Mouse (Mus musculus): ENCODE data around the gene Kcnd2.
"Not testable (repeated sequence)": the region's sequence is repeated elsewhere in the genome, so short reads cannot be mapped to it uniquely, and the experiment has no call there.

Kcnd2 gene

DNA sequence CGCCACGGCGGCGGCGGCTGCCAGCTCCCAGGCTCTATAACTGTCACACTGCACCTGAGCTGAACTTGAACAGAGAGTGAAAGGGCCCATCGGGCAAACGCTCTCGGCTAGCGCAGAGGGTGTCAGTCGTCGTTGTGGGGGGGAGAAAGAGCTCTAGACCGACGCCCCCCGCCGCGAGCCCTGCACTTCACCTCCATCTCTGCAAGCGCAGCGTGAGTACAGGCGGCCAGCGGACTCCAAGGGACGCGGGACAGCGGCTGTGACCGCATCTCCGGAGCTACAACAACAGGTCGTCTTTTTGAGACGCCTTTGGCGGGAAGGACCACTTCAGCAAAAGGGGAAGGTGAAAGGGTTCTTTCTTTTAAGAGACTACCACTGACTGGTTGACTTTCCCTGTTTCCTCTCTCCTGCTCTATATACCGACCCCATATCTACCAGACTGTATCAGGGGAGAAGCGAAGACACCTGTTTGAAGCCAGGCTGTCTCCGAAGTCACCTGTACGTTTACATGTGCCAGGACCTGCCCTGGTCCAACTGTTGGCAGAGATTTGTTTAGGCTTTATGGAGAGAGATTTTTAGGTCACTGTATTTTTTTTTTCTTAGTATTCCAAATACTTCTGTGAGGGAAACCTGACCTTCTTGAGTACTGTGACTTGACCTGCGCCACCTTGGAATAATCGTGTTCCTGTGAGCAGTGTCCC, at the start of gene Kcnd2:
Gene Kcnd2, plus strand, starts transcription at position 13 of the 701 bp plus-strand sequence.
- no peak for DNase-seq

DNA sequence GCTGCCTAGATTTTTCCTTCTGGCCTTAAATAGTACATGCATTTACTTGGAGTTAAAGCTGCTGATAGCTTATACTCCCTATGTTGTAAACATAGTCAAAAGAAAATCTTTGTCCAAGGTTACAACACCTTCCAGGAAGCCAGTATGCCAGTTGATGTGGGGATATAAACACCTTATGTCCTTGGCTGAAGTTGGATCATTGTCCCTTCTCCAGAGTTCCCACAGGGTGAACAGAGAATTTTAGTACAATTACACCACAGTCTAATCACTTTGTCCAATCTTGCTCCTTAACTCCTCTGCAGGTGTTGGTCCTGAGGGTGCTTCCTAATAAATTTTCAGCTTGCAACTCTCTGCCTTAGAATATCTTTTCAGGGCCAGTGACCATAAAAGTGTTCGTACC, 48.7 kb upstream of the Kcnd2 start:
- no peak for DNase-seq

DNA sequence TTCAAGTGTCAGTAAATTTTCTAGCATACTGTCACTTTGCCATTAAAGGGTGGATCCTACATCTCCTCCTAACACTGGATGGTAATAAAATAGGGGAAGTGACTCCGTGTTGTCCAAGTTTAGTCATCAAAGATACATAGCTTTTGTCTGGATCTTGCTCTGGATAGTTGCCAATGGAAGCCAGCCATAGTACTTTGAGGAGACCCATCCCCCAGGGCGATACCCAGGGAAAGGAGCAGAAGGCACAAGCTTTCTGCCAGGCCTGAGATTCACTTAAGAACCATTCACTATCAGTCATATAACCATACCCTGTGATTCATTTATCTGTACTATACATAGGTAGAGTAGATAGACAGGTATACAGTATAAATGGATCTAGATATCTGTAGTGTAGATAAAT, 20.0 kb upstream of the Kcnd2 start:
- no peak for DNase-seq

DNA sequence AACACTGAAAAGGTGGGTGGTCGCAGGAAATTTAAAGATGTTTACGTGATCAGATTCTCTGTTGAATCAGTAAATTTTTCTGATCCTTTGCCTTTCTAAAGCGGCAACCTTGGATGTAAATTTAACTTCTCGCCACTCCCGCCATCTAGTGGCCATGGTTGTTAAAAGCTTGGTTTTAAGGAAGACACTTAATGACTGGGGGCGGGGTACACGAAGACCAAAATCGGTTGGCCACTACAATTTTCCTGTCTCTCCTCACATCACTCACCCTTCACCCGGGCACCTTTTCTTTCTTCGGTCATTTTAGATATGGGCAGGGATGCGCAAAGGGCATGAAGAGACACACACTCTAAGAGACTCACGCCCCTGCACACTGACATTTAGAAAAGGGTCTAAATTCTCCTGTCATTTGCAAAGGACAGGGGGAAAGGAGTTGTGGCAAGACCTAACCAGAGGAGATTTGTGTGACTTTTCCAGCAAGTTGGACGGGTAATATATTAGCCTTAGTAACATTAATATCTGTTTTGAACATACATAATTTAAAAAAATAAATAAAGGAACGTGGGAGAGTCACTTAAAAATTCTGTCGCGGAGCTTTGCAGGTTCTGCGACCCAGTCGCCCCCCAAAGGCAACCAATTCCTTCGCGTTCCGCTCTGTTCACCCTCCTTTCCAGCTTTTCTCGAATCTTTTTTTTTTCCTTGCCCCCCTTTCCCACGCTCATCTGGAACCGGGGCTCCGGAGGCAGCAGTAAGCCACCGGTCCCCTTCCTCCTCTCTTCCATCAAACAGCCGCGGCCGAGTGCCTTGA, 1.2 kb upstream of the Kcnd2 start:
- DNase-seq, result no peak

DNA sequence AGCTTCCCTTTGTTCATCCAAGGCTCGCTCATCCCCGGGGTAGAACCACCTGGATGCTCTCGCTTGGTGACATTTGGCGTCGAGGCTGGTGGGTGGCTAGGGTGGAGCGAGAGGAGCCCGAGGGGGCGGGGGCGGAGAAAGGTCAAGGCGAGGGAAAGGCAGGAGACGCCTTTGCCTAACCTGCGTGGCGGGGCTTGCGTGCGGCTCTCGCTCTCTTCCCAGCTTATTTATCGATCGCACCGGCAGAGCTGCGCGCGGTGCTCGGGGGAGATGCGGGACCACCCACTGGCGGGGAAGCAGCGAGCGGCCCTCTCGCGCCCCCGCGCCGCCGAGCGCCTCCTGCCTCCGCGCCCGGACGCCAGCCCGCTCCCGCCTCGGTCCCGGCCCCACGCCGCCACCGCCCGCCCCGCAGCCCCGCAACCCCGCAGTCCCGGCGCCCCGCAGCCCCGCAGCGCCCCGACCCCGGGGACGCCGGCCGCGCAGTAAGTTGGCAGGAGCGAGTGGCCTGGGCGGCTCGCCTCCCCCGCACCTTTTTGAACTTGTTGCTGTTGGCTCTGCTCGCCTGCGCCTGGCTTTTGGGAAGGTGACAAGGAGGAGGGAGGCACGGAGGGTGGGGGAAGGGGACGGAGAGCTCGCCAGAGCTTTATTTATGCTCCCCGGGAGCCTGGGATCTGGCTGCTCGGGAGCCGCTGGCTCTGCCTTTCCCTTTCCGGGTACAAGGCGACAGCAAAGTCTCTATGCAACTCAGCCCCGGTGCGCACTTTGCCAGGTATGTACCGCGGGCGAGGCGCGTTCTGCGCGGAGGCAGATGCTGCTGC, 421 bp upstream of the Kcnd2 start:
- no peak for DNase-seq

DNA sequence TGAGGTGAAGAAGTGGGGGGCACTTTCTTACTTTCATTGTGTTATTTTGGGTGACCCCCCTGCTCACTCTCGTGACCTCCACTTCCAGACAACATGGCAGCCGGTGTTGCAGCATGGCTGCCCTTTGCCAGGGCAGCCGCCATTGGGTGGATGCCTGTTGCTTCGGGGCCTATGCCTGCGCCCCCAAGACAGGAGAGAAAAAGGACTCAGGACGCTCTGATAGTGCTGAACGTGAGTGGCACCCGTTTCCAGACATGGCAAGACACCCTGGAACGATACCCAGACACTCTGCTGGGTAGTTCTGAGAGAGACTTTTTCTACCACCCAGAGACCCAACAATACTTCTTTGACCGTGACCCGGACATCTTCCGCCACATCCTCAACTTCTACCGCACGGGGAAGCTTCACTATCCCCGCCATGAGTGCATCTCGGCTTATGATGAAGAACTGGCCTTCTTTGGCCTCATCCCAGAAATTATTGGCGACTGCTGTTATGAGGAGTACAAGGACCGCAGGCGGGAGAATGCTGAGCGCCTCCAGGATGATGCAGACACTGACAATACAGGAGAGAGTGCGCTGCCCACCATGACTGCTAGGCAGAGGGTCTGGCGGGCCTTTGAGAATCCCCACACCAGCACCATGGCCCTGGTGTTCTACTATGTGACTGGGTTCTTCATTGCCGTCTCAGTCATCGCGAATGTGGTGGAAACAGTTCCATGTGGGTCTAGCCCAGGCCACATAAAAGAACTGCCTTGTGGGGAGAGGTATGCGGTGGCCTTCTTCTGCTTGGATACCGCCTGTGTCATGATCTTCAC, 1.1 kb downstream of the Kcnd2 start:
- no peak for DNase-seq

DNA sequence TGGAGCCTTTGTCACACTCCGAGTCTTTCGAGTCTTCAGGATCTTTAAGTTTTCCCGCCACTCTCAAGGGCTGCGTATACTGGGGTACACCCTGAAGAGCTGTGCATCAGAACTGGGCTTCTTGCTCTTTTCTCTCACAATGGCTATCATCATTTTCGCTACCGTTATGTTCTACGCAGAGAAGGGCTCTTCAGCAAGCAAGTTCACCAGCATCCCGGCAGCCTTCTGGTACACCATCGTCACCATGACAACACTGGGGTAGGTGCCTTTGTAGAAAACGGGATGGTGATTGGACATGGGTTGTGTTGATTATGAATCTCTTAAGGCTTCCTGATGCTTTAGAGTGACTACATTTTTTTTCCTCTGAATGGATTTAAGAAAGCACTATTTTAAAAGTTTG, 1.9 kb downstream of the Kcnd2 start:
- no peak for DNase-seq

DNA sequence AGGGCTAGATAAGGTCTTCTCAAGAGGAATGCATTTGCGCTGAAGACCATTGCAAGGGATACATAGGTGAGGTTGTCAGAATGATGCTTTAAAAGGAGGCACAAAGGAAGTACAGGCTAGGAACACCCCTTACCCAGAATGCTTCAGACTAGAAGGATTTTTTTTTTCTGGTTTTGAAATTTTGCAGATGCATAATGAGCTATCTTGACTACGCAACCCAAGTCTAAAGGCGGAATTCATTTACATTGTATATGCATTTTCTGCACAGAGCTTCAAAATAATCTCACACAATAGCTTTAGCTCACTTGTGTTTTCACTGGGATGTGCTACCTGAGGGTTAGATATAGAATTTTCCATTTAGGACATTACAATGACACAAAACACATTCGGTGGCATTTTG, 10.8 kb downstream of the Kcnd2 start:
- no peak for DNase-seq

DNA sequence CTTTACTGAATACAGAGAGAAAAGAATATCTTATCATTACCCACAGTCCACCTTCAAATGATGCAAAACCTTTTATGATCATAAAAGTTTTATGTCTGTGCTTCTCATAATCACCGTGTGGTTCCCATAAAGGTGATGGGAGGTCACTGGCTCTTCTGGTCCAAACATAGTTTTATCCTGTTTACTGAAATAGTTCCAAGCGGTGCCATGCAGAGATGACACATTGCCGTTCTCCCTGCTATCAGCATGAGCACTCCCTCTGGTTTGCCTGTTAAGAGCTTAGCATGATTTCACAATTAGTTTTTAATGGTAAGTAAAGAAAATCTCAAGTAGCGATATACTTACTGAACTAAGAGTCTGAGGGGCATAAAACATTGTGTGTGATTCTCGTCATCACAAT, 43.7 kb downstream of the Kcnd2 start:
- DNase-seq, result no peak

DNA sequence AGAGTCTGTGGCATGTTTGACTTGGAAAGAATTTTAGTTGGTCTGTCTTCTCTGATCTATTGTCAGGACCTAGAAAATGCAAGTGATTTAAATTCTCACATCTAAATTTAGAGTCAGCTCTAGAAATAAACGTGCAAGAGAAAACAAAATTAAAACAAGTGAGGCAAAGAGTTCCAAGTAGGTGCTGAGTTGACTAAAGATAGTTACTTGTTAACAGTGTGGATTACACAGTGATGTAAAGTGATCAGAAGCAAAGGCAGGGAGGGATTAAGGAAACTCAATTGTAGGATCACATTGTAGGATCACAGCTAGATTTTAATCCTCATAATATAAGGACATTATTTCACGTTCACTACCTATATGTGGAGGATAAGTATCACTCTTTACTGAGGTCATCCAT, 52.6 kb downstream of the Kcnd2 start:
- no peak for DNase-seq

DNA sequence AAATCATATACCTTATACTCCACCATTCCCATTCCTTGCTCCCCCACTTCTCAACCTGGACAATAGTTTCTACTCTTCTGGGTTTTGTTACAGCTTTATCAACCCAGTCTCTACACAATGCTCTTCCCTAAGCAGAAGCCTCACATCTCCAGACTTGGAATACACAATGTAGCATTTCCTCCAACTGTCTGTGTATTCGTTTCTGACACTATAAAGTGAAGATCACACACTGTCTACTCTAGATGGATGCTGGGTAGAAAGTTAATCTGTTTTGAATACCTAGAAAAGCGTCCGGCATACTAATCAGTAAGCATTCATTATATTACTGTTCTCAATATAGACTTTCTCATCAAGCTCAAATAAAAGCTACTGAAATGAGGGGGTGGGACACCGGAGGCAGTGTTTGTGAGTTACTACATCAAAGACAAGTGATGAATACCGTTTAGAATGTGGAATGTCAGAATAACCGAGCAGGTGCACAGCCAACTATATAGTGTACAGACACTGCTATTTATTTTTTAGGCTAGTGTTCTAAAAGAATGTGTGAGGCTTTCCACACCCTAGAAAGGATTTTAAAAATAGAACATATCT, 62.1 kb downstream of the Kcnd2 start:
- DNase-seq, result no peak

DNA sequence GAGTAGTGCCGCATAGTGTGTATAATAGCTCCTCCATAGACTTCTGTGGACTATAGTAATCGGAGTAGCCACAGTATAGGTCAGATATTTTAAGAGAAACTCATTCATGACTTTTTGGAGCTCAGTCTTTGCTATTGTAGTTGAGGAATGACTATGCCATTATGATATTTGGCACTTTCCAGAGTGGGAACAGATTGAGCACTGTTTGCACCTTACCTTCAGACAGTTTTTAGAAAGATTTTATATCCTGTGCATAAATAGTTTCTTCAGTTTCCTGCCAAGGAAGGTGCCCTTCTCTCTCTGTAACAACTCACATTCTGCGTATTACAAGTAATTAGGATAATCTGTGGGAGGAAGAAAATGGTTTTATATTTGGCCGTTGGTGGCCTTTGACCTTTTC, 89.6 kb downstream of the Kcnd2 start:
- no peak for DNase-seq

DNA sequence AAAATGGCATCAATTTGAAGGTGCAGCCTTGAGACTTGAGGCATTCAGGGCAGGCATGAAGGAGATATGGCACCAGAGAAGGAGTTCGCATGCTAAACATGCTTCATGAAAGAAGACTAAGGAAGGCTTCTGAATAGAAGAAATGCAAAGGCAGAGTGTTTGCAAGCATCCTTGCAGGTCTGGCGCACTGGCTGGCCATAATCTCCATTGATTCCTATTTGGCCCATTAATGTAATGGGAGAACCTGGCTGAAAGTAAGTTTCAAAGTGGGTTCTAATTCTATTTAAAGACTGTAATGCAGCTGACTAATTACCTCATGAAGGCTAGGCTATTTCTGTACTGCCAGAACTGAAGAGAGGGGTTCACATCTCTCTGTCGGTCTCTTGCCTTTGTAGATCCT, 94.9 kb downstream of the Kcnd2 start:
- DNase-seq, result no peak

DNA sequence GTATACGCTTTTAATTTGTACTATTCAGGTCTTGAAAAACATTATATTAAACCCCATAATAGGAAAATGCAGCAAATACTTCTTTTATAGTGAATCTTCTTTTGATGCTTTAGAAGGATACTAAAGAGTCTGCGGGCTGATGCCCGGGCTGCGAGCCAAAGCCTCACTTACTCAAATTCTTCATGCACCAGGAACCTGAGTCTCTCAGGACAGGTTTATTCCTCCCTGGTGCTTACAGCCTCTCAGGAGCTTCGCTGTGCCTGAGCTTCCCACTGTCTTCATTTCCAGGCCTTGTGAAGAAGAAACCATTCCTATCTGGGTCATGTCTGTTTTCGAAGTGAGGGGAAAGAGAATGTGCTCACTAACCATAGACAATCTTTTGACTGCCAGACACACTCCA, 106.1 kb downstream of the Kcnd2 start:
- DNase-seq, result no peak

DNA sequence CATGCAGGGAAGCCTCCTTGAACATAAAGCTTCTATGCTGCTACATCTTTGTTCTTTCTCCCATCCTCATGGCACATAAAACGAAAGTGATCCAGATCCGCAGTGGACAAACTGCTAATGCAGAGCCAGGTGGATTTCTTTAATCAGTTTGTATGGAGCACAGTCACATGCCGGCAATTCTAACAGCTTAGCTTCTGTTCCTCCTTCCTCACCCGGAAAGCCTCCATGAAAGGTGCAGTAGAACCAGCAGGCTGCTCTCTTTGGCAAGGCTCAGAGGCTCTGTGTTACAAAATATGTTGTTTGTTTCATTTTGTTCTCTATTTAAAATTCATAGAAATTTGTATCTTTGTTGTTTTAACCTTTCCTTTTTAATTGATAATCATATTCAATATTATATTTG, 106.9 kb downstream of the Kcnd2 start:
- DNase-seq, result no peak

DNA sequence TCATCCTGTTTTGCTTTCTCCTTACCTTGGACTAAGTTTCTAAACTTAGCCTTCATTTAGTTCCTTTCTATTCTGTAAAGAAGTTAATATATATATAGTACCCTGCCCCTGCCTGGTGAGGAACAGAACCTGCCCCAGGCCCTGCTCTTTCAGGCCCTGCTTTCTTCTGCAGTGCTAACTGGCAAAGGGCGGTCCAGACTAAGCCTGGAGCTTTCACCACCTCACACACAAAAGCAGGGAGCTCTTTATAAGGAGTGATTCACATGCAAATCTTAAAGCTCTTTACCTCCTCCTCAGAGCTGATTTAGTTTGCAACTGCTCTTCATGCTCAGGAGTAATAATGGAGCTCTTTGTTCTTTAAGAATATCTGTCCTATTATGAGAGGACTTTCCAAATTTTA, 109.9 kb downstream of the Kcnd2 start:
- DNase-seq, result no peak

DNA sequence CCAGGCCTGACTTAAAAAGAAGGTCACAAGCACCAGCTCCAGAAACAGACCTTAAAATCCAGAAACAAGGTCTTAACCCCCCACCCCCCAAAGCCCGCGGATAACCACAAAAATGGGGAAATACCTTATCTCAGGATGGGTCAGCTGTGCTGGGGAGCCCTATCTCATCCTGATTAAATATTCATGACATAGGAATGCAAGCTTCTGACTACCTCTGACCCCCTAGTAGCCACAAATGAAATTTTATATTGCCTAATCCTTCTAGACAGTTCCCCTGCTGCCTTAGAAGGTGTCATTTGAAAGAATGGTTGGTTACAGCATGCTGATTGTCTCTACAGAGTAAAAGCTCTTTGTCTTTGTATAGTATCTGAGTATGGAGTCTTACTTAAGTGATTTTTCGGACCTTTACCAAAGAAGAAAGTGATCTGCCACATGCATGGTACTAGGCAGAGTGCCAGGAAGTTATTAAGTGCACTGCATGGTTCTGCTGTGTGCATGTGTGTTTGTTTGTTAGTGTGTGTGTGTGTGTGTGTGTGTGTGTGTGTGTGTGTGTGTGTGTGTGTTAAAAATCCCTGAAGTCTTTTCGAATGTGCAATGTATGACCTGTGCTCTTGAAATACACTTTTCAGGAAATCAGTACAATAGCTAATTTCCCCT, 111.9 kb downstream of the Kcnd2 start:
- no peak for DNase-seq

DNA sequence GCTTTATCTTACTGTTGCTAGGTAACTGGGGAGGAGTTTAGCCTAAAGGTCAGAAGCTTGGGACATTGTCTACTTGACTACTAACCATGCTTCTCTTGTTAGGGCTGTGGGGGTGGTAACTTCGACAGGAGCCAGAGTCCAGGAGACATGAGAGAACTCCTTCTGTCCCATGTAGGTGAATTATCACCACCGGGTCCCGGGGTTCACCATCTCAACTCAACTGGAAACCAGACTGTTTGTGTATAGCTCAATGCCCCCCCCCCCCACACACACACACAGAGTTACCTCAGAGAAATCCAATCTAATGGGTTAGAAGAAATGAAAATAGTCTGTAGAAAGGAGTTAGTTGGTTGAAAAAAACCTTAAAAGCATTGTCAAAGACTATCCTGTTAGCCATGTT, 170.0 kb downstream of the Kcnd2 start:
- DNase-seq, result not testable (repeated sequence)

DNA sequence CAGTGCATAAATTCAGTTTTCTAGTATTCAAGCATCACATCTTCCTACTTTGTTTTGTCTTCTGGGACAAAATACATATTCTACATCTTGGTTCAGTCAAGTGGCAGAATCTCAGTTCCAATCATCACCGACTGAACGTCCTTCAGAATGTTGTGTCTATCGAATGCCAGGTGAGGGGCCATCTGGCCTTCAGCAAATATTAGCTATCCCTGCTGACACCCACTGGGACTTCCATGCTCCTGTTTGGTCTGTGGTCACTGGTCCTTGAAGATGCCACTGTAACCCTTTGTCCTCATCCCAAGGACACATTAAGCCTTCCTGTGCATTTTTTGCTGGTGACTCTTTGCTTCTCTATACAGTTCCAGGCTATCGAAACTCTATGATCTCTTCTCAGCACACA, 176.5 kb downstream of the Kcnd2 start:
- no peak for DNase-seq

DNA sequence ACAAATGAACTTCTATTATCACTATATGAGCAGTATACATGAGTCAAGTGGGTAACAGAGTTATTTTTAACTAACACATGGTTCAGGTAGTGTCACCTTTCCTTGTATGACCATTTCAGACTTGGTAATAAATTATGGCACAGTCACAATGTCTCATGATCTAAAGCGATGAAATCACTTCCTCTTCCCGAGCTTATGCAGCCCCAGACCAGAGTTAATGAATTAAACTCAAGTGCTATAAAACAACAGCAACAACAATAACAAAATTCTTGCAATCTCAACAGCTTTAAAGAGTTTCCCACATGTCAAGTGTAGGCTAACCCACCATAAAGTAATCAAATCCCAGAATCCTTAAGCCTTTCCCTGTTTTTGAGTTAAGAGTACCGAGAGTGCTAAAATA, 198.4 kb downstream of the Kcnd2 start:
- no peak for DNase-seq

DNA sequence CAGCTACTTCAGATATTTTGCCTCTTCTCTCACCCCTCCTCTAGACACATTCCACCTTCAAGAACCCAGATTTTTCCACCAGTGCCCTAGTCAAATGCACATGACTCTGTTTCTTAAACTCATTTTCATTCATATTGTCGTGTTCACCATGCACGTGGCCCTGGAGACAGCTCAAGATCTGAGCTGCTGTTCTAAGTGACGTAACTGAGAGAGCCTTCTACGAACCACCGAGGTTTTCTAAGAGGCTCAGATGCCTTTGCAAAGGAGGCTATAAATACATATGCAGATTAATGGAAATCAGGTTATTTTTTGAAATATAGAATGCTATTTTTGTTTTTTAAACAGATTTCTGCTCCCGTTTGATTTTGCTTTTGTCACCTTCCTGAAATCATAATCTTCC, 202.9 kb downstream of the Kcnd2 start:
- no peak for DNase-seq

DNA sequence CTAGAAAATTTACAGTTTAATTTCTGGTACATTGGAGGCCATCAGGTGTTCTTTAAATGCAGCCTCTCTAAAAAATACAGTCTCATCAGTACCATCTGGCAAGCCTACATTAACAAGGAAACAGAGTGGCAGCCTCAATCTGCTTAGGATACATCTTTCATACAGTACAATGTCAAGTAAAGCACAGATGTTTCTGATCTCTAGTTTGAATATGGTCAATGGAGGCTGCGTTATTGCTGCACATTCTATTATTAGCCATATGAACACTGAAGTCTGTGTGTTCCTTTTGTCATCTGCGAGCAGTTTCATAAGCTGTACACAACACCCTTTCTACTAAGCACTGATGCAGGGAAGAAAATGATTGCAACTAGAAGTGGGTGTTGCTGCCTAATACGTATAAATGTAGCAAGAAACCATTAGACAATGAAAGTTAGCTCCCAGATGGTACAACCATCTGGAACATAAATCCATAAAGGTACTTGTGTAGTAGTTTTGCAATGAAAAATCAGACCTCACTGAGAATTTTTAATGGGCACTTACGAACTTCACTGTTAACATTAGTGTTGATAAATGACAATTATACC, 209.0 kb downstream of the Kcnd2 start:
- DNase-seq, result no peak

Data from thymus, postnatal 25 days (tissue).